Mouse (Mus musculus): ENCODE results near the gene Slc17a9.

GRCm38 (mm10) chr2:180705975-180706374 is 19.1 kb upstream of the Slc17a9 start:
- peak; percentile 32 for TF ChIP-seq CTCF (conservative IDR thresholded peaks at IDR 0.05; ENCODE audit: low read length)
- TF ChIP-seq POU5F1 (IDR thresholded peaks at IDR 0.05; ENCODE audit: borderline replicate concordance, low read length) = no peak
